Mouse (Mus musculus): Measurements from ENCODE around the gene Akap10.

Gene Akap10

GRCm38 (mm10) chr11:61930098-61930517 lies at the start of gene Akap10:
TSS of gene Akap10 (minus strand) at chr11:61930252.
- in situ Hi-C loops (cut with MboI, MseI) = no loop called here

- in situ Hi-C loops (cut with MboI, MseI) = no loop called here
Measured at GRCm38 (mm10) chr11:61975783-61976182, 45.7 kb upstream of the Akap10 start.

GRCm38 (mm10) chr11:61974106-61974707 lies 44.2 kb upstream of the Akap10 start:
- in situ Hi-C loops (cut with MboI, MseI) = no loop called here

GRCm38 (mm10) chr11:61971441-61972221 lies 41.6 kb upstream of the Akap10 start:
- in situ Hi-C loops (cut with MboI, MseI) = no loop called here

- in situ Hi-C loops (cut with MboI, MseI) = no loop called here
Measured at GRCm38 (mm10) chr11:61970901-61971300, 40.8 kb upstream of the Akap10 start.

- in situ Hi-C loops (cut with MboI, MseI) = no loop called here
Measured at GRCm38 (mm10) chr11:61968875-61969274, 38.8 kb upstream of the Akap10 start.

GRCm38 (mm10) chr11:61967034-61967433 lies 37.0 kb upstream of the Akap10 start:
- in situ Hi-C loops (cut with MboI, MseI) = no loop called here

- in situ Hi-C loops (cut with MboI, MseI) = no loop called here
Measured at GRCm38 (mm10) chr11:61964611-61965010, 34.6 kb upstream of the Akap10 start.

- in situ Hi-C loops (cut with MboI, MseI) = no loop called here
Measured at GRCm38 (mm10) chr11:61963193-61963592, 33.1 kb upstream of the Akap10 start.

- in situ Hi-C loops (cut with MboI, MseI) = no loop called here
Measured at GRCm38 (mm10) chr11:61962684-61963083, 32.6 kb upstream of the Akap10 start.

GRCm38 (mm10) chr11:61960096-61960495 lies 30.0 kb upstream of the Akap10 start:
- in situ Hi-C loops (cut with MboI, MseI) = no loop called here

- in situ Hi-C loops (cut with MboI, MseI) = loop anchor here (5.0 kb wide), 2 partner anchors 169 to 1256 kb away; no protein-coding TSS in a partner anchor
Measured at GRCm38 (mm10) chr11:61958706-61959105, 28.7 kb upstream of the Akap10 start.

GRCm38 (mm10) chr11:61957296-61957813 lies 27.3 kb upstream of the Akap10 start:
- in situ Hi-C loops (cut with MboI, MseI) = loop anchor here (5.0 kb wide), 2 partner anchors 170 to 1255 kb away; no protein-coding TSS in a partner anchor

- in situ Hi-C loops (cut with MboI, MseI) = loop anchor here (5.0 kb wide), 2 partner anchors 171 to 1254 kb away; no protein-coding TSS in a partner anchor
Measured at GRCm38 (mm10) chr11:61956572-61957295, 26.7 kb upstream of the Akap10 start, which contains the start of gene Specc1. TSS of gene Specc1 (plus strand) at chr11:61956763.

- in situ Hi-C loops (cut with MboI, MseI) = loop anchor here (5.0 kb wide), 2 partner anchors 171 to 1254 kb away; no protein-coding TSS in a partner anchor
Measured at GRCm38 (mm10) chr11:61955951-61956350, 25.9 kb upstream of the Akap10 start.

GRCm38 (mm10) chr11:61955136-61955535 lies 25.1 kb upstream of the Akap10 start:
- in situ Hi-C loops (cut with MboI, MseI) = loop anchor here (5.0 kb wide), 2 partner anchors 172 to 1253 kb away; no protein-coding TSS in a partner anchor

GRCm38 (mm10) chr11:61950632-61951031 lies 20.6 kb upstream of the Akap10 start:
- in situ Hi-C loops (cut with MboI, MseI) = loop anchor here in 1 of 2 experiments (5.0 kb wide), 1 partner anchor 332 kb away; the partner anchor contains the start of genes Ttc19 and Zswim7

GRCm38 (mm10) chr11:61949315-61949714 lies 19.3 kb upstream of the Akap10 start:
- in situ Hi-C loops (cut with MboI, MseI) = loop anchor here in 1 of 2 experiments (5.0 to 10.0 kb wide), 2 partner anchors 98 to 155 kb away; no protein-coding TSS in a partner anchor

- in situ Hi-C loops (cut with MboI, MseI) = loop anchor here in 1 of 2 experiments (5.0 to 10.0 kb wide), 2 partner anchors 101 to 158 kb away; no protein-coding TSS in a partner anchor
Measured at GRCm38 (mm10) chr11:61946608-61947007, 16.6 kb upstream of the Akap10 start.

GRCm38 (mm10) chr11:61944417-61944816 lies 14.4 kb upstream of the Akap10 start:
- in situ Hi-C loops (cut with MboI, MseI) = loop anchor here (5.0 to 10.0 kb wide), 2 partner anchors 103 to 160 kb away; no protein-coding TSS in a partner anchor

GRCm38 (mm10) chr11:61942903-61943302 lies 12.9 kb upstream of the Akap10 start:
- in situ Hi-C loops (cut with MboI, MseI) = loop anchor here (5.0 to 10.0 kb wide), 2 partner anchors 104 to 162 kb away; no protein-coding TSS in a partner anchor

Data from T-helper 17 cell (primary cell).